Mouse (Mus musculus) midbrain, embryonic 11.5 days (tissue): Measurements from ENCODE around the gene Edn1. TPM values are rescaled to one million over a fixed set of nuclear protein-coding genes. Genes with fewer than 3 reads are reported as not detected.

Experiments
- ATAC-seq: fragments of 200-750 bp; cut with Nextera tagmentation; 2 replicates; pipeline ENCODE4 v1.8.0; 2017; ENCODE audit warnings: moderate TSS enrichment, moderate library complexity; ENCODE audit not compliant: low FRiP score
- DNase-seq: peaks from one replicate; pipeline ENCODE4 v3.0.0; 2015; ENCODE audit warnings: low spot score; ENCODE audit errors: missing footprints
- H3K27ac ChIP-seq: fragments of 300-500 bp; sonication (generic); 2 replicates; pipeline ENCODE4 v1.5.1; 2014; ENCODE audit warnings: low read depth, low read length
- H3K27me3 ChIP-seq: fragments of 300-500 bp; sonication (generic); 2 replicates; pipeline ENCODE4 v1.6.1; 2014; ENCODE audit warnings: mild to moderate bottlenecking, low read length, moderate library complexity, mixed read lengths; ENCODE audit not compliant: control insufficient read depth, insufficient read depth
- H3K36me3 ChIP-seq: fragments of 300-500 bp; sonication (generic); 2 replicates; pipeline ENCODE4 v1.6.1; 2014; ENCODE audit warnings: mild to moderate bottlenecking, low read length, moderate library complexity, mixed read lengths; ENCODE audit not compliant: control insufficient read depth, insufficient read depth
- H3K4me1 ChIP-seq: fragments of 300-500 bp; sonication (generic); 2 replicates; pipeline ENCODE4 v1.6.1; 2014; ENCODE audit warnings: low read length; ENCODE audit not compliant: control insufficient read depth, insufficient read depth
- H3K4me2 ChIP-seq: fragments of 300-500 bp; sonication (generic); 2 replicates; pipeline ENCODE4 v1.6.1; 2014; ENCODE audit warnings: mild to moderate bottlenecking, moderate library complexity
- H3K4me3 ChIP-seq: fragments of 300-500 bp; sonication (generic); 2 replicates; pipeline ENCODE4 v1.5.1; 2014; ENCODE audit warnings: low read depth, low read length
- H3K9ac ChIP-seq: fragments of 300-500 bp; sonication (generic); 2 replicates; pipeline ENCODE4 v1.6.1; 2014; ENCODE audit warnings: low read length
- H3K9me3 ChIP-seq: fragments of 300-500 bp; sonication (generic); 2 replicates; pipeline ENCODE4 v1.6.1; 2016; ENCODE audit warnings: low read length; ENCODE audit not compliant: control insufficient read depth
- WGBS: fragments of 180-500 bp; shearing (Covaris S2); extraction: QIAGEN DNeasy Blood & Tissue Kit; methylation state at CpG from one replicate; pipeline ENCODE4 v1.1.7; 2014; 5-methylcytosine and 5-hydroxymethylcytosine counted together
- polyA plus RNA-seq: library from polyadenylated mRNA; unstranded; fragments of >200 nt; fragmentation: Nextera tagmentation; extraction: Ambion mirVana; gene quantifications from 2 replicates; pipeline ENCODE4 v1.2.1, GENCODE M21; 2014

Gene Edn1
- polyA plus RNA-seq, 1 experiment from 2014 or later = 2.2 TPM

GRCm38 (mm10) chr13:42306870-42307800 is 5.9 kb downstream of the Edn1 start:
- no peaks in the 10 kb centered on the region for H3K36me3 ChIP-seq
- H3K27ac ChIP-seq = no peak overlapping the region
- no peak overlapping the region for H3K9ac ChIP-seq
- WGBS = 76% methylated on average over 14 of the region's 14 CpGs
- H3K4me3 ChIP-seq = no peak overlapping the region
- peaks cover 8% of the 10 kb centered on the region for H3K4me1 ChIP-seq
- ATAC-seq (no peak), DNase-seq (peak; percentile 60)
- H3K27me3 ChIP-seq = peaks cover 11% of the 10 kb centered on the region
- H3K9me3 ChIP-seq = no peaks in the 10 kb centered on the region
- H3K4me2 ChIP-seq = no peak overlapping the region

GRCm38 (mm10) chr13:42308368-42309103 is 7.3 kb downstream of the Edn1 start:
- DNase-seq = peak; percentile 70
- no peaks in the 10 kb centered on the region for H3K36me3 ChIP-seq
- 70% methylated on average over 16 of the region's 16 CpGs for WGBS
- H3K27me3 ChIP-seq = no peaks in the 10 kb centered on the region; the same call in 1 of the 2 replicates
- no peak overlapping the region for H3K4me3 ChIP-seq
- H3K4me1 ChIP-seq = 0 out of 2 replicates have a peak, but pooled peaks cover 2% of the 10 kb centered on the region
- H3K4me2 ChIP-seq = no peak overlapping the region
- no peaks in the 10 kb centered on the region for H3K9me3 ChIP-seq
- H3K9ac ChIP-seq = no peak overlapping the region
- H3K27ac ChIP-seq = no peak overlapping the region
- no peak for ATAC-seq

- 39% methylated on average over 9 of the region's 11 CpGs for WGBS
- no peak for ATAC-seq
- no peaks in the 10 kb centered on the region for H3K36me3 ChIP-seq
These were observed 8.5 kb downstream of the Edn1 start for GRCm38 (mm10) chr13:42309804-42310203.

GRCm38 (mm10) chr13:42315628-42316027 is 14.4 kb downstream of the Edn1 start:
- ATAC-seq (no peak), DNase-seq (no peak)
- Histone ChIP-seq H3K27me3 (no peaks in the 10 kb centered on the region), H3K4me1 (no peaks in the 10 kb centered on the region), H3K36me3 (no peaks in the 10 kb centered on the region), H3K27ac (no peak overlapping the region), H3K9me3 (no peaks in the 10 kb centered on the region), H3K4me2 (no peak overlapping the region), H3K4me3 (no peak overlapping the region), H3K9ac (no peak overlapping the region)
- 73% methylated on average over 1 of the region's 1 CpGs for WGBS

More at GRCm38 (mm10) chr13:42309804-42310203, 8.5 kb downstream of the Edn1 start:
- H3K4me2 ChIP-seq = no peak overlapping the region
- no peaks in the 10 kb centered on the region for H3K9me3 ChIP-seq
- H3K27me3 ChIP-seq = no peaks in the 10 kb centered on the region
- no peaks in the 10 kb centered on the region for H3K4me1 ChIP-seq
- DNase-seq = peak; percentile 53
- no peak overlapping the region for H3K9ac ChIP-seq
- no peak overlapping the region for H3K4me3 ChIP-seq
- H3K27ac ChIP-seq = no peak overlapping the region

GRCm38 (mm10) chr13:42317808-42318207 is 16.5 kb downstream of the Edn1 start:
- WGBS = 95% methylated on average over 4 of the region's 4 CpGs
- no peak for ATAC-seq

GRCm38 (mm10) chr13:42328576-42328975 is 27.3 kb downstream of the Edn1 start:
- Histone ChIP-seq H3K27ac (no peak overlapping the region), H3K9me3 (no peaks in the 10 kb centered on the region), H3K36me3 (no peaks in the 10 kb centered on the region), H3K4me1 (no peaks in the 10 kb centered on the region), H3K9ac (no peak overlapping the region), H3K4me3 (no peak overlapping the region), H3K4me2 (no peak overlapping the region), H3K27me3 (no peaks in the 10 kb centered on the region)
- WGBS = 84% methylated on average over 2 of the region's 2 CpGs
- ATAC-seq = no peak
- DNase-seq = no peak

More at GRCm38 (mm10) chr13:42317808-42318207, 16.5 kb downstream of the Edn1 start:
- no peak overlapping the region for H3K4me3 ChIP-seq
- H3K36me3 ChIP-seq = no peaks in the 10 kb centered on the region
- H3K27ac ChIP-seq = no peak overlapping the region
- no peak for DNase-seq
- no peak overlapping the region for H3K4me2 ChIP-seq
- H3K9me3 ChIP-seq = no peaks in the 10 kb centered on the region
- H3K4me1 ChIP-seq = no peaks in the 10 kb centered on the region
- no peaks in the 10 kb centered on the region for H3K27me3 ChIP-seq
- no peak overlapping the region for H3K9ac ChIP-seq

GRCm38 (mm10) chr13:42331104-42331503 is 29.8 kb downstream of the Edn1 start:
- DNase-seq = no peak
- H3K9ac ChIP-seq = no peak overlapping the region
- 97% methylated on average over 2 of the region's 2 CpGs for WGBS
- no peak overlapping the region for H3K4me3 ChIP-seq
- no peak overlapping the region for H3K4me2 ChIP-seq
- no peaks in the 10 kb centered on the region for H3K4me1 ChIP-seq
- no peaks in the 10 kb centered on the region for H3K27me3 ChIP-seq
- H3K36me3 ChIP-seq = no peaks in the 10 kb centered on the region
- ATAC-seq = no peak
- no peak overlapping the region for H3K27ac ChIP-seq
- H3K9me3 ChIP-seq = no peaks in the 10 kb centered on the region

GRCm38 (mm10) chr13:42334981-42335380 is 33.7 kb downstream of the Edn1 start:
- Histone ChIP-seq H3K27me3 (no peaks in the 10 kb centered on the region), H3K4me3 (no peak overlapping the region), H3K27ac (no peak overlapping the region), H3K4me1 (no peaks in the 10 kb centered on the region), H3K4me2 (no peak overlapping the region), H3K36me3 (no peaks in the 10 kb centered on the region), H3K9me3 (no peaks in the 10 kb centered on the region), H3K9ac (no peak overlapping the region)
- WGBS = 82% methylated on average over 3 of the region's 3 CpGs
- no peak for DNase-seq
- no peak for ATAC-seq

- H3K9ac ChIP-seq = no peak overlapping the region
- no peak overlapping the region for H3K4me2 ChIP-seq
- no peak overlapping the region for H3K4me3 ChIP-seq
- no peaks in the 10 kb centered on the region for H3K36me3 ChIP-seq
- DNase-seq (no peak), ATAC-seq (no peak)
- 72% methylated on average over 4 of the region's 4 CpGs for WGBS
- no peaks in the 10 kb centered on the region for H3K9me3 ChIP-seq
- no peaks in the 10 kb centered on the region for H3K4me1 ChIP-seq
- no peak overlapping the region for H3K27ac ChIP-seq
- H3K27me3 ChIP-seq = no peaks in the 10 kb centered on the region
These were observed 35.1 kb downstream of the Edn1 start for GRCm38 (mm10) chr13:42336414-42336813.
